Mouse (Mus musculus): ENCODE results near the gene Cdk10.

DNA sequence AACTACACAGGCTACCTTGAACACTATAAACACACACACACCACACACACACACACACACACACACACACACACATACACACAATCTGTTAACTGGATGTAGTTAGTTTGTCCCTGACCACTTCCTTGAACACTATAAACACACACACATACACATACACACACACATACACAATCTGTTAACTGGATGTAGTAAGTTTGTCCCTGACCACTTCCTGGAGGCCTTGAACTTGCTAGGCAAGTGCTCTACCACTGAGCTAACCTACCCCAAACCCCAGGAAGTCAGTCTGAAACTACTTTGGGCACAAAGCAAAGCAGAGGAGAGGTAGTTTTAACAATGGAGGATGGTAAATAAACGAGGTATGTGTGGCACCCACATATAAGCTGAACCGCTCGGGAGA is 21.1 kb upstream of the Cdk10 start:
- TF ChIP-seq CTCF (IDR thresholded peaks at IDR 0.05; ENCODE audit: low read depth, low read length) (no peak), TAL1 (conservative IDR thresholded peaks at IDR 0.05; ENCODE audit: low read depth, low read length) (no peak)
